Mouse (Mus musculus) stomach, postnatal 0 days (tissue): ENCODE results near the gene Tango6.

ENCODE experiments used
- CTCF ChIP-seq: IDR thresholded peaks from 2 replicates; pipeline ENCODE4 v1.5.1; 2016; ENCODE audit warnings: antibody characterized with exemption, low read depth, mild to moderate bottlenecking, moderate library complexity
- EP300 ChIP-seq: optimal IDR thresholded peaks from 2 replicates; pipeline ENCODE3; 2016; ENCODE audit warnings: antibody characterized with exemption

DNA sequence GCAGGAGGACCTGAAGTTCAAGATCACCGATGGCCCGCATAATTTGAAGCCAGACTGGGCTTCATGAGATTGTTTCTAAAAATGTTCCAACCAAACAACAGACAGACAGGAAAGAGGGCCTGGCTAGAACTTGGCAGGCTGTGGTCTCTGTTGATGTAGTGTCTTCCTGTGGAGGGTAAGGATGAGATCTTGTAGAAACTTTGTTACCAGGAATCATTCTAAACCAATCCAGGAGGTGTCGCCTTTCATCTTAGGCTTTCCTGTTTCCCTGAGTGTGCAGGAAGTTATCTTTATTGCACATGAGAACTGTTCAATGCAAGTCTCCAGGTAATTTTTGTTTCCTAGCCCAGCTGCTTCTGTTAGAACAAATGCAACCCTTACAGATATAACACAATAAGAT lies 30.9 kb upstream of the Tango6 start:
- TF ChIP-seq CTCF (no peak), EP300 (no peak)
